Mouse (Mus musculus): ENCODE measurements around the gene Olfr1505. TPM values are rescaled to one million over a fixed set of nuclear protein-coding genes. Genes with fewer than 3 reads are reported as not detected.

The Olfr1505 gene
- not detected in 2 replicates for polyA plus RNA-seq (2015; fragmentation: Nextera tagmentation; extraction: Ambion mirVana)

GRCm38 (mm10) chr19:13913230-13913629, at the start of gene Olfr1505:
Olfr1505 (plus strand) TSS chr19:13913530.
- no peaks in the 10 kb centered on the region for H3K27me3 ChIP-seq
- no peak within 1 kb of the TSS for H3K4me2 ChIP-seq
- H3K4me1 ChIP-seq, result no peaks in the 10 kb centered on the region
- no peak within 1 kb of the TSS for H3K27ac ChIP-seq
- H3K9ac ChIP-seq, result no peak within 1 kb of the TSS
- WGBS, result 80% methylated on average over 2 of the region's 2 CpGs
- H3K9me3 ChIP-seq (replicated peaks), result no peaks in the 10 kb centered on the region
- ATAC-seq (replicated peaks; ENCODE audit: low FRiP score), result no peak
- H3K36me3 ChIP-seq, result no peaks in the 10 kb centered on the region
- no peak within 1 kb of the TSS for H3K4me3 ChIP-seq (replicated peaks)

GRCm38 (mm10) chr19:13897828-13898227, 15.5 kb upstream of the Olfr1505 start, which contains the start of gene Olfr1504:
Olfr1504 (minus strand) TSS chr19:13897928.
- WGBS, result 72% methylated on average over 1 of the region's 1 CpGs

More at GRCm38 (mm10) chr19:13897828-13898227, 15.5 kb upstream of the Olfr1505 start, which contains the start of gene Olfr1504:
- Histone ChIP-seq H3K4me2 (no peak within 1 kb of the TSS), H3K4me3 (replicated peaks) (no peak within 1 kb of the TSS), H3K9ac (no peak within 1 kb of the TSS), H3K9me3 (replicated peaks) (no peaks in the 10 kb centered on the region), H3K36me3 (no peaks in the 10 kb centered on the region), H3K27ac (no peak within 1 kb of the TSS), H3K4me1 (no peaks in the 10 kb centered on the region), H3K27me3 (no peaks in the 10 kb centered on the region)
- no peak for ATAC-seq (replicated peaks; ENCODE audit: low FRiP score)

Other genes starting within 250 kb of the Olfr1505 start
- gene Olfr1491, start 216.3 kb upstream of the Olfr1505 start, polyA plus RNA-seq (2015; fragmentation: Nextera tagmentation; extraction: Ambion mirVana), result not detected in 2 replicates
- not detected in 2 replicates for gene Olfr1493-ps1, start 190.3 kb upstream of the Olfr1505 start, polyA plus RNA-seq (2015; fragmentation: Nextera tagmentation; extraction: Ambion mirVana)
- gene Olfr1494, start 173.8 kb upstream of the Olfr1505 start, polyA plus RNA-seq (2015; fragmentation: Nextera tagmentation; extraction: Ambion mirVana), result not detected in 2 replicates
- not detected in 2 replicates for gene Olfr1495, start 148.9 kb upstream of the Olfr1505 start, polyA plus RNA-seq (2015; fragmentation: Nextera tagmentation; extraction: Ambion mirVana)
- gene Olfr1496, start 135.7 kb upstream of the Olfr1505 start, polyA plus RNA-seq (2015; fragmentation: Nextera tagmentation; extraction: Ambion mirVana), result not detected in 2 replicates
- not detected in 2 replicates for gene Olfr1497, start 115.3 kb upstream of the Olfr1505 start, polyA plus RNA-seq (2015; fragmentation: Nextera tagmentation; extraction: Ambion mirVana)
- not detected in 2 replicates for gene Olfr1499, start 94.1 kb upstream of the Olfr1505 start, polyA plus RNA-seq (2015; fragmentation: Nextera tagmentation; extraction: Ambion mirVana)
- not detected in 2 replicates for gene Olfr1500, start 83.0 kb upstream of the Olfr1505 start, polyA plus RNA-seq (2015; fragmentation: Nextera tagmentation; extraction: Ambion mirVana)
- not detected in 2 replicates for gene Olfr1501, start 62.8 kb upstream of the Olfr1505 start, polyA plus RNA-seq (2015; fragmentation: Nextera tagmentation; extraction: Ambion mirVana)
- not detected in 2 replicates for gene Olfr1502, start 51.7 kb upstream of the Olfr1505 start, polyA plus RNA-seq (2015; fragmentation: Nextera tagmentation; extraction: Ambion mirVana)
- not detected in 2 replicates for gene Olfr1504, start 15.6 kb upstream of the Olfr1505 start, polyA plus RNA-seq (2015; fragmentation: Nextera tagmentation; extraction: Ambion mirVana)